Mouse (Mus musculus): Measurements from ENCODE around the gene Zfp536.
"Not testable (repeated sequence)": the region's sequence is repeated elsewhere in the genome, so short reads cannot be mapped to it uniquely, and the experiment has no call there.

The Zfp536 gene

DNA sequence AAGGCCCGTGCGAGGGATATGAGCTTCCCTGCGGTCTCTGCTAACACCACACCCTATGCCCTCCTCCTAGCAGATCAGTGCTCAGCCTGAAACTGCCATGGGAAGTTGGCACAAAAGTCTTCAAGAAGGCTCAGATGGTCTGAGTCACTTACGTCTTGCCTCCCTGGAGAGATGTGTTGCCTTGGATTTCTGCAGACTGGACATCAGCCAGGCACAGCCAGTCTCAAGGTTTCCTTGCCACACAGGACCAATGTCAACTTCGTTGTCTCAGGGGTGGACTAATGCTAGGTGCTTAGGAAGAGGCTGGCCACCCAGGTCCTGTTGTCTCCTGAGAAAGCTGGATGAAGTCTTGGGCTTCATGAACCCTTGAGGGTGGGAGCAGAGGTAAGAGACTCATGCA is 14.6 kb downstream of the Zfp536 start:
- no peak for DNase-seq (ENCODE audit: low read depth in 1 of 2, low spot score in 2 of 2)

- no peak for DNase-seq (ENCODE audit: low read depth in 1 of 2, low spot score in 2 of 2)
Measured at GRCm38 (mm10) chr7:37753024-37753423, 20.4 kb downstream of the Zfp536 start.

DNA sequence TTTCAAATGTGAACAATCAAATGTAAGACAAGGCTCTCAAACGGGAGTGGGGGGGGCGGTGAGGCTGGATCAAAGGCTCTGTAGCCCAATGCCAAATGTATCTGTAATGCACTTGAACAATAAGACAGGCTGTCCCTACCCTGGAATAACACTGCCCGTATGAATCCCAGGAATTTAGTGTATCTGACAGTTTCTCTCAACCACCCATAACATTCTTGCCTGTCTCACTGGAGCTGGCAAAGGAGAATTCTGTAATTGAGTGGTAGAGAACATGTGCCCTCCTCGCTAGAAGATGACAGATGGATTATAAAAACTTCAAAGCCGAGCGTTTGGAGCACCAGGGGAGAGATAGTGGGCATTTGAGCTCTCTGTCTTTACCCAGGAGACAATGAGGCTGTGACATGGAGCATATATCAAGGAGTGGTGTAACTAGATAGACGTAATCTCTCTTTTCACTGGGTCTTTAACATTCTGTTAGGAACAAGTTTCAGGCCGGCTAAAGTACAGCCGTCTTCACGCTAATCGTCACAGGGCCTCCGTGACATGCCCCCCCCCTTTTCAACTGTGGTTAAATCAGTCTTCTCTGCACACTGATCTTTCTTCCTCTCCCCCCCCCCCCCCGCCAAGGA is 27.2 kb downstream of the Zfp536 start:
- no peak for DNase-seq (ENCODE audit: low read depth in 1 of 2, low spot score in 2 of 2)

GRCm38 (mm10) chr7:37743350-37743749 is 30.1 kb downstream of the Zfp536 start:
- no peak for DNase-seq (ENCODE audit: low read depth in 1 of 2, low spot score in 2 of 2)

DNA sequence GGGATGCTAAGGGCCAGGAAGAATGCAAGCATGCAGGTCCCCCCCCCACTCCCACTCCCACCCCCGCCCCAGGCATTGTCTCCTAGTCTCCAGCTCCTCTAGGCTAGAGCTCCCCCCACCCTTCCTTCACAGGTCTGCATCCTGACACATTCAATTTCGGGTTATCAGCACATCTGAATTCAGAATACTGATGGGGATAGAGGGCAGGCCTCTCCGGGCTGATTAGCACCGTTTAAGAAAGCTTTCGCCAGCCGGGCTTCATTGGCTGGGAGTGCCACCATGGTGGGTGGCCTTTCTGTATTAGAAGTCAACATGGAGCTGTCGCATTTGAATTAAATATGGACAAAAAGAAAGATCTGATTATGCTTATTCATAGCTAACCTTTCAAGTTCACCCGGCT is 36.2 kb downstream of the Zfp536 start:
- no peak for DNase-seq (ENCODE audit: low read depth in 1 of 2, low spot score in 2 of 2)

DNA sequence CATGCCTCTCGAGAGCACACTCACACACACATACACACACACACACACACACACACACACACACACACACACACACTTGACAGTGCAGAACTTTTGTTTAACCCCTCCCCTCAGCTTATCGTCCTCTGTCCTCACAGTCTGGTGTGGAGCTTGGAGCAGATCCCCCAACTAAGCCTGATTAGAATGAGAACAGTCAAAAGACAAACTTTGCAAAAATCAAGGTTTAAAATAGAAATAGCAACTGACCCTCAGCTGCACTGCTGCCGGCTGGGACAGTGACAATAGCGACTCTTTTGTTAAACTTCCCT is 37.1 kb downstream of the Zfp536 start:
- no peak for DNase-seq (ENCODE audit: low read depth in 1 of 2, low spot score in 2 of 2)

DNA sequence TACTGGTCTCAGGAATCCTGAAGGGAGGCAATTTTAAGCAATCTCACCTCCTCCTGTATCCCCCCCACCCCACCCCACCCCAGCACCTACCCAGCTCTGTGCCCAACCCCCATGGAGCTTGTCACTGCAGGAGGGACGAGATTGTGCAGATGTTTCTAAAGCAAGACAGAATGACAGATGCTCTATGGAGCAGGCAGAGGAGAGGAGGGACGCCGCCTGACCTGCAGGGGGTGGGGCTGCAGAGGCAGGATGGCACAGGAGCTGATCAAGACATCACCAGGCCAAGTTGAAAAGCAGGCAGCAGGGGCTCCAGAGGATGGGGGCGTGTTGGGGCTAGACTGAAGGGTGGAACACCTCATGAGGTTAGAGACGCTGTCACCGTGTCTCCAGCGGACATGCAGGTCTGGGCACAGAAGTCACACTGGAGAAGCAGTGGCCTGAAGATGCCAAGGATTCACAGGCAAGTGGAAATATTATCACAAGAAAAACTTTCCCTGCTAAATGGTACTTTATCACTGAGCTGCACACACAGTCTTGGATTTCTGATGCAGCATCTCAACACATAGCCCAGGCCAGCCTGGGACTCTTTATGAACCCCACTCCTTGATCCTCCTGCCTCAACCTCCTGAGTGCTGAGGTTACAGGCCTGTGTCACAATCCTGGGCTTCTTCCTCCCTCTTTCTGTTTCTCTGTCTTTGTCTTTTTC is 37.6 kb downstream of the Zfp536 start:
- no peak for DNase-seq (ENCODE audit: low read depth in 1 of 2, low spot score in 2 of 2)

DNA sequence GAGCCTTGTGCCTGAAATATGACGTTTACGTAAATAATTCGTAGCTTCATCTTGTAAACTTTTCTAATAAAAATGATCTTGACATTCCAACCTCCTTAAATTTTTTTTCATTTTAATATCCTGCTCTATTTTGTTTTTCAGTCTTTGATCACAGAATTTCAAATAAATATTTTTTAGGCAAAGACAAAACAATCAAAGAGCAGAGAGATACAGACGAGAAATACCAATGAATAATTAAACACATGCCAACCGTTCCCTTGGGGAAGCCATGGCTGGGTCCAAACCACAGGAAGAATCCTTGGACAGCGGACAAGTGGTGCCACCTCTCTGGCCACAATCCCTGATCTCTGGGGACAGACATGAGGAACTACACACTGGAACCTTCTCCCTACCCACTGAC is 38.3 kb downstream of the Zfp536 start:
- DNase-seq (ENCODE audit: low read depth in 1 of 2, low spot score in 2 of 2): no peak

GRCm38 (mm10) chr7:37734576-37734975 is 38.9 kb downstream of the Zfp536 start:
- DNase-seq (ENCODE audit: low read depth in 1 of 2, low spot score in 2 of 2): no peak

DNA sequence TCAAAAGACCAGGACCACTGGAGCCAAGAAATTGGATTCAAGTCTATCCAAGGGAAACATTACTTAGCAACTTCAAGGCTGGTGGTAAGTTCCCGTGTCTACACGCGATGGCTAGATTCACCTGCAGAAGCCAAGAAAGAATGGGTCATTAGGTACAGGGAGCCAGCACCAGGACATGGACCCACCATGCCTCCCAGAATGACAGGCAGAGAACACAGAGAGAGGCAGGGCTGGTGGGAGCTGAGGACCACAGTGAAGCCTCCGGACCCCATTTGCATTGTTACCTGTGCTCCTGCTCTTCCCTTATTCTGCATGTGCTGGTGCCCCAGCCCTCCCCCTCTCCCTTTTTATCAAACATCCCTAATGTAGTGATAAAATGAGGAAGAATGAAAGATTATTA is 39.4 kb downstream of the Zfp536 start:
- DNase-seq (ENCODE audit: low read depth in 1 of 2, low spot score in 2 of 2): no peak

- no peak for DNase-seq (ENCODE audit: low read depth in 1 of 2, low spot score in 2 of 2)
Measured at GRCm38 (mm10) chr7:37732741-37733140, 40.7 kb downstream of the Zfp536 start.

DNA sequence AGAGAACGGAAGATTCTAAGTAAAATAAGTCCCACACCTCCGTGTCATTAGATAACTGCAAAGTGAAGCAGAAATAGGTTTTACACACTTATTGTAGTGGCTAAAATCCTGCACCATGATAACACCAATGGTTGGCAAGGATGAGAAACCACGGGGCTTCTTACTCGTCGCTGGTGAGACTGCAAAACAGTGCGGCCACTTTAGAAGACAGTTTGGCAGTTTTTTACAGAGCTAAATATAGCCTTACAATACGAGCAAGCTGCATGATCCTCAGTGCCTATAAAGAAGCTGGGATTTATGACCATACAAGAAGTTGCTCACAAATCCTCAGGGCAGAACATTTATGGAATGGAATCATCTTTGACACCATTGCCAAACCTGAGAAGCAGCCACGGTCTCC is 45.7 kb downstream of the Zfp536 start:
- DNase-seq (ENCODE audit: low read depth in 1 of 2, low spot score in 2 of 2): no peak

- no peak for DNase-seq (ENCODE audit: low read depth in 1 of 2, low spot score in 2 of 2)
Measured at GRCm38 (mm10) chr7:37724002-37724790, 49.2 kb downstream of the Zfp536 start.

DNA sequence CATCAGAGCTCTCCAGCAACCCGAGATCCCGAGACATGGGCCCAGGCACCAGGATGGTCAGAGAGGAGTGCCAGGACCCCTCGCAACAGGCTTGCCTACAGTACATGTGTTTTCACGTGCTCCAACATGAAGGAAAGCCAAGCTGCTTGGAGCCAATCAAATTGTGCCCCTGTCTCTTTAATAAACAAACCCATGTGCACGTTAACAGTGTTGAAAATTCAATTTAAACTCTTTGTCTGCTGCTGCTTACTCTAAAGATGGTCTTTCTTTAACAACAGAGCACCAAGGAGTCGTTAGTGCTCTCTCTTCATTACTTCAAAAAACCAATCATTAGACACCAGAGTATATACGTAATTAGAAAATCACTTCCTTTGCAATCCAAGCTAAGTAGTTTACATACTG is 50.2 kb downstream of the Zfp536 start:
- no peak for DNase-seq (ENCODE audit: low read depth in 1 of 2, low spot score in 2 of 2)

DNA sequence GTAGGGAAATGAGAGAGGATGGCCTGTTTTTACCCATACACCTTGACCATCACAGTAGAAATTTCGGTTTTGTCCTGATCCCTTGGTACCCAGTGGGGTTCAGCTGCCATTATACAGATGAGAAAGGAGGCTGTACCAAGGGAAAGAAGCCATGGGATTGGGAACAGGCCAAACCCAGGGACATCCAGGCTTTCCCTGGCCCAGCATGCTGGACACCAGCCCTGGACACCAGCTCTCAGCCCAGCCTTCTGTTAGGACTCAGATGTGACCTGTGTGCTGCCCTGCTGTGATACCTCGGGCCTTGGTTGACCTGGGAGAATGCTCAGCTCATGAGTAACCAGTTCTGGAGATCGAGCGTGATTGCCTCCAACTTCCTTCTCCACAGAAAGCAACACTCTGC is 51.8 kb downstream of the Zfp536 start:
- DNase-seq (ENCODE audit: low read depth in 1 of 2, low spot score in 2 of 2): no peak

- no peak for DNase-seq (ENCODE audit: low read depth in 1 of 2, low spot score in 2 of 2)
Measured at GRCm38 (mm10) chr7:37718671-37719402, 54.6 kb downstream of the Zfp536 start.

- DNase-seq (ENCODE audit: low read depth in 1 of 2, low spot score in 2 of 2): no peak
Measured at GRCm38 (mm10) chr7:37717071-37717470, 56.4 kb downstream of the Zfp536 start.

- no peak for DNase-seq (ENCODE audit: low read depth in 1 of 2, low spot score in 2 of 2)
Measured at GRCm38 (mm10) chr7:37716626-37717025, 56.8 kb downstream of the Zfp536 start.

DNA sequence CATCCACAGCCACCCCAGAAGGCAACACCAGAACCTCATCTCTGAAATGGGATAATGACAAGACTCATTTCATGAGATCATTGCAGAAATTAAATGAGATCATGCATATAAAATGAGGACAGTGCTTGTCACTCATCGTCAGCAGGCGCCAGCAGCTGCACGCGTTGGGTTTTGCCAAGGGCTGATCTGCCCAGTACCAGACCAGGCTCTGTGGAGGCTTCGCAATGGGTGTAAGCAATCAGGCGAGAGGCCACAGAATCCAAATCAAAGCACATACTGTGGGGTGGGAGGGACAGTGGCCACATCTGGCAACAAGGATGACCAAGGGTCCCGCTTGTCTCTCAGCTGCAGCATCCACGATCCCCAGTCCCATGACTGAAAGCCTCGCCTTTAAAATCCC is 69.0 kb downstream of the Zfp536 start:
- no peak for DNase-seq (ENCODE audit: low read depth in 1 of 2, low spot score in 2 of 2)

DNA sequence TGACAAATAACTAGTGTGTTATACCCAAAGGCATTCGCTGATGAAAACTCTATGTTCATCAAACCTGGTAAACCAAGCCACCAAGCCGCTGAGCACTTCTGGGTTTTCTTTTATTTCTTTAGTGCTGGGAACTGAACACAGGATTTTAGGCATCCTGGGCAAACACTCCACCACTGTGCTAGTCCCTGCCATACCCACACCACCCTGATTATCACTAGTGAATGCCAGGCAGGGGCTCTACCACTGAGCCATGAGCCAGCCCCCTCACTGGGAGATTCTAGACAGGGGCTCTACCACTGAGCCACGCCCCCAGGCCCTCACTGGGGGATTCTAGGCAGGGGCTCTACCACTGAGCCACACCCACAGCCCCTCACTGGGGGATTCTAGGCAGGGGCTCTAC is 76.1 kb downstream of the Zfp536 start:
- not testable (repeated sequence) for DNase-seq (ENCODE audit: low read depth in 1 of 2, low spot score in 2 of 2)

- DNase-seq (ENCODE audit: low read depth in 1 of 2, low spot score in 2 of 2): no peak
Measured at GRCm38 (mm10) chr7:37695066-37695465, 78.4 kb downstream of the Zfp536 start.

DNA sequence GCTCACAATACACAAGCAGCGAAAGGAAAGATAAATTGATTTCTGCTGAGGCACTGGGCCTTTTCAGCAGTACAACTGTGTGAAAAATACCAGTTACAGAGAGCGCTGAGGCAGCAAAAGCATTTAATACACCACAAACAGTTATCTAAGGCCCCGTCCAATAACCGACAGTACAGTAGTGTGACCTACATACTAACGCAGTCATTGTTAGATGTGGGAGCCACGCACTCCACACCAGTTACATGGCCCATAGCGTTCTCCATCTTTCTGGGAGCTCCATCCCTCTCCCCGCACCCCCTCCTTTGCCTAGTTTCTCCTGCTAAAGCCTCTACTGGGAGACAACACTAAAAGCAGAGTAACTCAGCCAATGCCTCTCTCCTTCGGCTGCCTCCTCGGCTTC is 82.8 kb downstream of the Zfp536 start:
- DNase-seq (ENCODE audit: low read depth in 1 of 2, low spot score in 2 of 2): no peak
